Mouse (Mus musculus) kidney, adult 2 months (tissue): ENCODE data around the gene Dcaf17. TPM values are rescaled to one million over a fixed set of nuclear protein-coding genes. Genes with fewer than 3 reads are reported as not detected.

Experiments used
- DNase-seq: peaks from one replicate; pipeline ENCODE4 v3.0.0; 2021
- H3K27ac ChIP-seq: fragments of 200-500 bp; 2 replicates; pipeline ENCODE4 v1.5.1; 2012; ENCODE audit warnings: low read depth, low read length, control low read depth, inconsistent platforms; ENCODE audit not compliant: insufficient read depth
- H3K27me3 ChIP-seq: fragments of 200-500 bp; replicated peaks from 2 replicates; pipeline ENCODE4 v1.6.1; 2012; ENCODE audit warnings: mild to moderate bottlenecking, moderate library complexity, low read length, inconsistent platforms; ENCODE audit not compliant: control insufficient read depth, insufficient read depth
- H3K36me3 ChIP-seq: fragments of 200-500 bp; 2 replicates; pipeline ENCODE4 v1.6.1; 2012; ENCODE audit warnings: mild to moderate bottlenecking, moderate library complexity, low read length, inconsistent platforms; ENCODE audit not compliant: control insufficient read depth, insufficient read depth
- H3K4me1 ChIP-seq: fragments of 200-500 bp; 2 replicates; pipeline ENCODE4 v1.6.1; 2011; ENCODE audit warnings: low read length; ENCODE audit not compliant: control insufficient read depth, insufficient read depth
- H3K4me3 ChIP-seq: fragments of 200-500 bp; 2 replicates; pipeline ENCODE4 v1.5.1; 2011; ENCODE audit warnings: mild to moderate bottlenecking, low read depth, low read length, control low read depth; ENCODE audit not compliant: insufficient read depth
- CTCF ChIP-seq: fragments of 200-500 bp; conservative IDR thresholded peaks from 2 replicates; pipeline ENCODE4 v1.5.1; 2011; ENCODE audit warnings: low read depth, mild to moderate bottlenecking, control low read depth, low read length, moderate library complexity, mixed read lengths; ENCODE audit not compliant: insufficient read depth, insufficient read length
- POLR2A ChIP-seq: fragments of 200-500 bp; IDR thresholded peaks from one replicate; pipeline ENCODE4 v1.6.1; 2011; ENCODE audit warnings: low read depth, low read length, control low read depth
- WGBS: fragments of 180-500 bp; shearing (Covaris S2); methylation state at CpG from one replicate; pipeline ENCODE4 v1.1.7; 2018; 5-methylcytosine and 5-hydroxymethylcytosine counted together
- polyA plus RNA-seq: library from polyadenylated mRNA; depleted of rRNA; stranded (reverse); fragments of >200 nt; gene quantifications from 2 replicates; pipeline ENCODE4 v1.2.3, GENCODE M21; 2012

Dcaf17 gene
- polyA plus RNA-seq, 1 experiment, result 3.7 TPM

- 56% methylated on average over 3 of the region's 3 CpGs for WGBS
- no peak overlapping the region for H3K4me3 ChIP-seq
- H3K27ac ChIP-seq, result no peak overlapping the region
- no peak for TF ChIP-seq POLR2A
- no peak for TF ChIP-seq CTCF
- H3K4me1 ChIP-seq, result no peaks in the 10 kb centered on the region
- no peaks in the 10 kb centered on the region for H3K27me3 ChIP-seq
- H3K36me3 ChIP-seq, result peaks cover 2% of the 10 kb centered on the region
- DNase-seq, result no peak
Measured at GRCm38 (mm10) chr2:71089766-71090165, 34.6 kb downstream of the Dcaf17 start.

- Histone ChIP-seq H3K27ac (no peak overlapping the region), H3K4me1 (no peaks in the 10 kb centered on the region), H3K36me3 (peaks cover 2% of the 10 kb centered on the region), H3K4me3 (no peak overlapping the region), H3K27me3 (no peaks in the 10 kb centered on the region)
- no peak for DNase-seq
- WGBS, result 92% methylated on average over 4 of the region's 4 CpGs
- no peak for TF ChIP-seq POLR2A
- no peak for TF ChIP-seq CTCF
Measured at GRCm38 (mm10) chr2:71090660-71091445, 35.7 kb downstream of the Dcaf17 start.

GRCm38 (mm10) chr2:71096170-71096569, 41.0 kb downstream of the Dcaf17 start:
- H3K4me3 ChIP-seq, result no peak overlapping the region
- H3K36me3 ChIP-seq, result no peaks in the 10 kb centered on the region
- TF ChIP-seq POLR2A (no peak), CTCF (no peak)
- 75% methylated on average over 7 of the region's 7 CpGs for WGBS
- no peaks in the 10 kb centered on the region for H3K4me1 ChIP-seq
- no peak for DNase-seq
- H3K27ac ChIP-seq, result no peak overlapping the region
- H3K27me3 ChIP-seq, result no peaks in the 10 kb centered on the region

GRCm38 (mm10) chr2:71102621-71103291, 47.6 kb downstream of the Dcaf17 start:
- no peak overlapping the region for H3K27ac ChIP-seq
- no peaks in the 10 kb centered on the region for H3K27me3 ChIP-seq
- no peak for DNase-seq
- H3K36me3 ChIP-seq, result no peaks in the 10 kb centered on the region
- 76% methylated on average over 10 of the region's 10 CpGs for WGBS
- TF ChIP-seq POLR2A (no peak), CTCF (no peak)
- no peaks in the 10 kb centered on the region for H3K4me1 ChIP-seq
- H3K4me3 ChIP-seq, result no peak overlapping the region

GRCm38 (mm10) chr2:71103292-71103680, 48.2 kb downstream of the Dcaf17 start:
- no peaks in the 10 kb centered on the region for H3K4me1 ChIP-seq
- H3K27me3 ChIP-seq, result no peaks in the 10 kb centered on the region
- no peak for TF ChIP-seq CTCF
- TF ChIP-seq POLR2A, result no peak
- H3K4me3 ChIP-seq, result no peak overlapping the region
- no peaks in the 10 kb centered on the region for H3K36me3 ChIP-seq
- no peak overlapping the region for H3K27ac ChIP-seq
- 86% methylated on average over 4 of the region's 4 CpGs for WGBS
- DNase-seq, result no peak

- Histone ChIP-seq H3K4me1 (no peaks in the 10 kb centered on the region), H3K4me3 (no peak overlapping the region), H3K36me3 (no peaks in the 10 kb centered on the region), H3K27ac (no peak overlapping the region), H3K27me3 (no peaks in the 10 kb centered on the region)
- no peak for TF ChIP-seq CTCF
- no peak for TF ChIP-seq POLR2A
- no peak for DNase-seq
- 77% methylated on average over 3 of the region's 3 CpGs for WGBS
Measured at GRCm38 (mm10) chr2:71104696-71105095, 49.6 kb downstream of the Dcaf17 start.

- Histone ChIP-seq H3K27me3 (no peaks in the 10 kb centered on the region), H3K27ac (no peak overlapping the region), H3K4me3 (no peak overlapping the region), H3K4me1 (no peaks in the 10 kb centered on the region), H3K36me3 (no peaks in the 10 kb centered on the region)
- TF ChIP-seq CTCF, result no peak
- TF ChIP-seq POLR2A, result no peak
- WGBS, result 81% methylated on average over 14 of the region's 14 CpGs
- no peak for DNase-seq
Measured at GRCm38 (mm10) chr2:71105469-71106215, 50.5 kb downstream of the Dcaf17 start.
